Mouse (Mus musculus) lung, postnatal 4 days (tissue): ENCODE results near the gene Apopt1.

Source experiments
- DNase-seq, 2 experiments: peaks; one replicate each; pipeline ENCODE4 v3.0.0; 2021

Gene Apopt1

GRCm38 (mm10) chr12:111681305-111681704 lies 31.8 kb upstream of the Apopt1 start:
- peak; percentile 62 to 84 for DNase-seq

GRCm38 (mm10) chr12:111682003-111682402 lies 31.1 kb upstream of the Apopt1 start:
- DNase-seq = peak in 1 of 2 experiments; percentile 73

GRCm38 (mm10) chr12:111682806-111683205 lies 30.3 kb upstream of the Apopt1 start:
- DNase-seq = peak in 1 of 2 experiments; percentile 78

DNA sequence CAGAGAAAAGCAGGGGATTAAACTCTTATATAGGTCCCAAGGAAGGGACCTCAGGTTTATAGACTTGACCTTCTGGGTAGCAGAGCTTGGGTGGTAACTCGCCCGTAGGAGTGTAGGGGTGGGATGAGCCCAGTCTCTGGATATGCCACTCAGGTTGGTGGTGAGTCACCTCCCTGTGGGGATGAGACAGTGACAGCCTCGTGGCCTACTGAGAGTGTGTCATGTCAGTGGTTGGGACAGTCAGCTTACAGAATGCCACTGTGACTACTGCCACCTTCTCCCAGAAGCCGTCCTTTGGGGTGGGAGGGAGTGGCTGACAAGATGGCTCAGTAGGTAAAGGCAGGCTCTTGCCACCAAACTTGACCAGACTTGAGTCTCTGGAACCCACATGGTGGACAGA lies 26.7 kb upstream of the Apopt1 start:
- no peak for DNase-seq

DNA sequence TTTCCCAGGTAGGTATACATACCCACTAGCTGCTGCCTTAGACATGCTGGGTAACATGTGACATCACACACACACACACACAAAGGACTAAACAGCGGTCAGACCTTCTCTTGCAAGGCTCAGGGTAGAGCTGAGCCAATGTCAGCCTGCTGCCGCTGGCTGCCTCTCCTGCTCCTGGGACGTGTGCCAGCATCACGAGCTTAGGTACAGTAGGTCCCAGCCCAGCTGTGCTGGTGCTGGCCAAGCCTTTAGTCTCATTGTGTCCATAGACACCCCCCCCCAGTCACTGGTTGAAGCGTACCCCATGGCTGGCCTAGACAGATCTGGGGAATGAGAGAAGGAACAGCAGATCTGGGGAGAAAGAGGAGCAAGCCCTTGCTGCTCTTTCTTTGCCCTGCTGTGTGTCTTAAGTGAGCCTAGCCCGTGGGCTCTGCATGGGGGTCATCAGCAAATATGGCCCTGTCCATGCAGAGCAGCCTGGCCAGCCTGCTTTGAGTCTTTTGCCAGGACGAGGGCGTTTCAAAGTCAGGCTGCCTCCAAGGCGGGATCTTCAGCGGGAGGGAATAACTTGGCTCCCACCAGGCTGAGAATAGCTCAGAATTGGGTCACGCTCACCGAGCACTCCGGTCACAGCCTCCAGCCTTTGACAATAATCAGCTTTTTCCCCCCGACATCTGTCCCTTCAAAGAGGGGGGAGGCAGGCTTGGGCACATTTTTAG lies 25.6 kb upstream of the Apopt1 start:
- DNase-seq = peak; percentile 71 to 87

DNA sequence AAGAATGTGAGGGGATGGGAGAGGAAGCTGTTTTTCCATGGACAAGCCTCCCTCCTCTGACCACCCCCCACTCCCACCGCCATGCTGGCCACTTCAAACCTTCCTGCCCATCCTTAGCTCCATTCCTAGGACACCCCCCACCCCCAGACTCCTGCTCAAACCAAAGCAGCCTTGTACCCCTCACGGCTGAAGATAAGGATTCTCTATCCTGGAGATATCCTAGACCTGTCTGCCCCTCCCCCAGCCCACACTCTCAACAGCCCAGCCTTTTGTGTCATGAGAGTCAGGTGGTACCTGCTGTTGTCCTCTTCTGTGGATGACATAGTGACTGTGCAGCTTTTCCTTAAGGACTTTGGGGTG lies 25.0 kb upstream of the Apopt1 start:
- no peak for DNase-seq

- peak in 1 of 2 experiments; percentile 62 for DNase-seq
Measured at GRCm38 (mm10) chr12:111689426-111689825, 23.6 kb upstream of the Apopt1 start.

DNA sequence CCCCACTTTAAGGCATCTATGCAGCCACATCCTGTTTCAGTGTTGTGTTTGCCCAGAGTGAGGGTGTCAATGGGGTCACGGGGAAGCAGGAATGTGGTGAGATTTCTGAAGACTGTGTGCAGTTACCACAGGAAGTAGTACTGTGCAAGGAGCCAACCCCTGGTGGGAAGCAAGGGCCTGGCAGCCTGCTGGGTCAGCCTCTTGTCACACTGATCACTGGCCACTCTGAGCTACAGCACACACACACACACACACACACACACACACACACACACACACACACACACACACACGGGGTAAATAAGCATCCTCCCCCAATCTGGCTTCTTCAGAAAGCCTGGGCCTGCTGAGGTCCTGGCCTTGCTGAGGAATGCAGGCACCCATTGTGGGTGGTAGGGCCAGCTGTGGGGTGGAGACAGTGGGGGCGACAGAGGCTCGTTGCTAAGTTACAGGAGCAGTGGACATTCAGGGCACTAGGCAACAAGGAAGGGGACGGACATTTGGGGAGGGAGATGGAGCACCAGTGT lies 21.7 kb upstream of the Apopt1 start:
- DNase-seq = peak; percentile 70 to 87

DNA sequence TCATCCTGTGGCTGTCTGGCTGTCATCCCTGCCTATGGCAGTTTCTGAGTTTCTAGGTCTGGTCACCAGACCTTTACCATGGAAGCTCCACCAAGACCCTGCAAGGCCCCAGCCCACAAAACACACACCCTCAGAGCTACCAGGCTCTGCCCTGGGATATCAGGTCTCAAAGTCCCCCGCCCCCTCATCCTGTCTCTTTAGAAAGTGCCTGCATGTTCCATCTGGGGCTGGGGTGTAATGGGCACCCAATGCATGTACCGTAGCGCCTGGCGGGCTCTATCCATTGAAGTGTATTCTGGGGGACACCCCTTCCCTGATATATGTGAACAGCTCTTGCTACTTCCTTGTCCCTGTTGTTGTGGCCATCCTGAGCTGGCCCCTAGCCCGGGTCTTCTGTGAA lies 20.2 kb upstream of the Apopt1 start:
- DNase-seq = peak in 1 of 2 experiments; percentile 22

GRCm38 (mm10) chr12:111693341-111694270 lies 19.5 kb upstream of the Apopt1 start:
- DNase-seq = peak in 1 of 2 experiments; percentile 46

DNA sequence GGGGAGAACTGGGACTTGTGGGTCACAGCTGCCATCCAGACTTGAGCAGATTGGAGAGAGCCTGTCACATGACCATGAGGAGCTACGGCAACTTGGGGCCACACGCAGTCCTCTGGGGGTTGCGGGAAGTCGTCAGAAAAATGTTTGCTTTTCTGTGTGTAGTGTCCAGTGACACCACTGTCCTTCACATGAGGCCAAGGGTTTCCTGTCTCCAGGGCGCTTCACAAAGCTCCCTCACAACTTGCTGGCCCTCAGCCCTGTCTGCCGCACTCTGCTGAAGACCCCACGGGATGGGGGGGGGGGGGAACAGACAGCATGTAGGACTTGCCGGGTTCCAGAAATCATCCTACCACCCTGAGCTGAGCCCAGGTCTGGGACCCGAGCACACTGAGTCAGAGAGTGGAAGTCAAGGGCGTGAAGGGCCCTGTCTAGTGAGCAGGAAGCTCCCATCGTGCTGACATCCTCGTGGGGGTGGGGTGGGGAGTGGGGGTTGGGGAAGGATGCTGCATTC lies 18.7 kb upstream of the Apopt1 start:
- DNase-seq = peak in 1 of 2 experiments; percentile 79

DNA sequence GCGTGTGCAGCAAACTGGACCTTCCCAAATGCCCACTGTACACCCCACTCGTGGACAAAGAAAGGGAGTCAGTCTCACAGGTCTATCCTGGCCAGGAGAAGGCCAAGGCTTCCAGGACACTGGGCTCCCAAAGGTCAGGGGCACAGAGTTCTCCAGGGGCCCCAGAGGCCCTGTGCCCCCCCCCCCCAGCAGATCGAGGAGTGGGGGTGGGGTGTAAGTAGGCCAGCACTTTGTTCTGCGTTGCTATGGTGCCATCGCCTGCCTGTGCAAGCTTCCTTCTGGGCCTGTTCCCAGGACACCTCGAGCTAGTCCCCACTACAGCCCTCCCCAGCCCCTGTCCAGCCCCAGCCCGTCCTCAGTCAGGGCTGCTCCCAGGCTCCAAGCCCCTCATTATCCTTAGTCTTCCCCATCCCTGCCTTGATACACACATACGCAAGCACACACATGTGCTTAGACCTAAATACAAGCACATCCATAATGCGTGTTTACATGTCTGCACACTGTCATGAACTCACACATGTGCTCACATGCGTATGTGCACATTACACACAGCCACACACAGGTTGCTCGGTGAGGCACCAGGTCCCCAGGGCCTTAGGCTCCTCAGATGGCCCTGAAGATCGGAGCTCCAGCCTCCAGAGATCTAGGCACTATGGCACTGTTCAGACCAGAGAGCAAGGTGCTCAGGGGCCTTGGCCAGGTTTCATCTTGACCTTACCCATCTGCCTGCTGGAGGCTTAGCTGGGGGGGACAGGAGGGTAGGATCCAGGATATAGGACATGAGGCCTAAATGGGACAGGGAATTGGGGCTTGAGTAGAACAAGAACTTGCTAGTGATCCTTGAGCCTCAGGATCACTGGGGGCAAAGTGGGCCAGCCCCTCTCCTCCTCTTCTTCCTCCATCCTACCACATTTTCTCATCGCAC lies 17.9 kb upstream of the Apopt1 start:
- DNase-seq = peak; percentile 39 to 69

- peak; percentile 65 to 85 for DNase-seq
Measured at GRCm38 (mm10) chr12:111696239-111696638, 16.8 kb upstream of the Apopt1 start.

DNA sequence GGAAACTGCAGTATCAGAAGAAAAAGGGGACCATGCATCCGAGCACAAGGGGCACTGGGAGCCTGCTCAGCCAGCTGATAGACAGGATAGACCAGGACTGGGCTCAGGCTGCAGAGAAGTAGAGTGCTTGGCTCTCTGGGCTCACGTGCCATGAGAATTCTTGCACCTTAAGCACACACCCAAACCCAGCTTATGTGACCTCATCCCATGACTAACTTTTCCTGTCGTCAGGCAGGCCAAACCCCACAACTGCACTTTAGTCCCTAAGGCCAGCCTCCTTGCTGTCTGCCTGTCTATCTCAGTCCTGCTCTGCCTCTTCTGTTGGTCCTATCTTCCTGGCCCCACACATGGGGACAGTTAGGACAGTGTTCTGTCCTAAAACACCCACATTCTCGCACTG lies 15.4 kb upstream of the Apopt1 start:
- DNase-seq = no peak

DNA sequence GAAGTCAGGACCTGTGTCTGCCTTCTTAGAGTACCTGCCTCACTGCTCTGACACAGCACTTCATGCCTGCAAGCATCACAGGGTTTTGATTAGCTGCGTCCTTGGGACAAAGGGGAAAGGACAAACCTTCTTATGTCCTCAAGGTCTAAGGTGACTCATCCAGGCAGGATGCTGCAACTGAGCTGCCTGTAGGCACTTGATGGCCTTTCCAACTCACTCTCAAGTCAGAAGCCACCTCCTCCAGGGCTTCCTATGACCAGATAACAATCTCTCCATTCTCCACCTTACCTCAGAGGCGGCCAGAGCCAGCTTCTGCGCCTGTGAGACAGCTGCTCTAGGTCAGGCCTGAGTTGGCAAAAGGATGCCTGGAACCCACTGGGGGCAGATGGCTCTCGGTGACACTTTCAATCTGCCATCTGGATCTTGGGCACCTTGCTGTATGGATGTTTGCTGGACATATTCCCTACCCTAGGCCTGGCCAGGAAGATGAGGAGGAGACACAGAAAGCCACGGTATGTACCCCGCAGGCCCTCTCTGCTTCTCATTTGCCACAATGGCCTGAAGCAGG lies 14.6 kb upstream of the Apopt1 start:
- peak in 1 of 2 experiments; percentile 22 for DNase-seq

DNA sequence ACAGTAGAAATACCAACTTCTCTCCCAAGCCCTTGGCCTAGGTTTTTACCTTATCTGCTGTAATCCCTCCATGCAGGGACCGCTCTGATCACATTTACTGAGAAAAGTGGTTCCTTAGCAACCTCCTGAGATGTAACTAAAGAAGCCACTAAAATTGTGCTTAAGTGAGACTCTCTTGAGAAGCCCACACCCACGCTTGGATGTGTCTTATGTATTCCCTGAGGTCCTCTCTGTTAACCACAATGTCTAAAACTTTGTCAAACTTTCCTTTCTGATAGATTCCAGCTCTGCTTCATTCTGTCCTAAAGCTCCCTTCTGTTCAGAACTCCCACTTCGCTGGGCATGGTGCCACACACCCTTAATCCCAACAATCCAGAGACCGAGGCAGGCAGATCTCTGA lies 13.5 kb upstream of the Apopt1 start:
- DNase-seq = no peak

GRCm38 (mm10) chr12:111700920-111701458 lies 12.1 kb upstream of the Apopt1 start:
- DNase-seq = no peak

DNA sequence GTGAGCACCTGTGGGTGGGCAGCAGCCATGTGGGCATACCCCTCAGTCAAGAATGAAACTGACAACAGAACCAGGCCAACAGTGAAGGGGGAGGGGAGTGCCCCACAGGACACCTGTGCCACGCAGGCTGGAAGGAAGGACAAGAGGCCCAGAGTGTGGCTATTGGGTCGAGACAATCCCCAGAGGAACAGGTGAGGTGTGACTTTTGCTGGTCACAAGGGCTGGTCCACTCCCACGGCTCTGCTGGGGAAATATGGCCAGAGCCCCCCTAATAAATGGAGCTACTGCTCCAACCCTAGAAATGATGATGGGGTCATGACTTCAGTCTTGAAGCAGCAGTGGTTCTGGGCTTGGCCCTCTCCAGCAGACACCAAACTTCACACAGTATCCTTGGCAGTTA lies 9.8 kb upstream of the Apopt1 start:
- DNase-seq = no peak

DNA sequence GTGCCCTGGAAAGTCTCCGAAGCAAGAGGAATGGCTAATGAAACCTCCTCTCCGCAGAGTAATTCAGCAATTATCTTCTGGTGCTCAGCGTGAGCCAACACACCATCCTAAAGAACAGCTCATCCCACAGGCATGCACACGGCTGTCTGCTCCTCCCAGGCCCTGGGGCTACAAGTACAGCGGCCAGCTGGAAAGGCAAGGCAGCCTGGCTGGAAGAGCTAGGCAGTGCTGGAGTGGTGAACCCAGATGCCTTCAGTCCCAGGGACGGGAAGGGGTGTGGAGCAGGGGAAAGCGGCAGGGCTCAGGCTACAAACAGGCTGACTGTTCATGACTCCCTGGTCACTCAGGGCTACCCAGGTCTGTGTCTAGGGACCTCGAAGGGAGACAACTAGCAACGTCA lies 8.5 kb upstream of the Apopt1 start:
- DNase-seq = peak; percentile 66 to 85

DNA sequence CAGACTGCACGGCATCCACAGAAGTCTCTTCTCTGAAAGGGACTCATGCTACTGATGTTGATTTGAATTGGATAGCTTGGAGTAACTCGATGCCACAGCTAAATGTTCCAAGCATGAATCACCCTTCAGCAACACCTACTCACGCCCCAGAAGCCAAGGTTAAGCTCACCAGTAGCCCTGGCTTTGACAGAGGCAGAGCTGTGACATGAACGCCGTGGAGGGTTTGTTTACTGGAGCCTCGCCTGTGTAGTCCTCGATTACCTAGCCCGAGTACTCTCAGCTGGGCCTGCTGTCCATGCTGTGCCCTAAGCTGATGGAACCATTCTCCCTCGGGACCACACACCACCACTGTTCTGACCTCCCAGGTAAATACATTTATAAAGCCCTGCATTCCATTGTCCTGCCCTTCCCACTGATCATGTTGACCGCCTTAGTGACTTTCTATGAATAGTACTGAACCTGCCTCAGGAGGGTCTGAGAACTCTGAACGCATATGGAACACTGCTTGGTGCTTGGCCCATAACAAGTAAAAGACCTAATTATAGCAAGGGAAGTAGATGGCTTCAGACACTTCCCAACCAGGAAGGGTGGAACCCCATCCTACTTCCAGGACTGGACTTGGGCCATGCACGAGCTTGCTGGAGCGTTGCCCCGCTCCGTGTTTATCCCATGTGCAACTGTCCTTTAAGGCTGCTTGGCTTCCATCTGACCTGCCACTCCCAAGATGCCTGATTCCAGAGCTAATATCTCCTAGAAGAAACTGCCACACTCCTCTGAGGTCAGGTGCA lies 7.7 kb upstream of the Apopt1 start:
- DNase-seq = peak; percentile 78 to 90

DNA sequence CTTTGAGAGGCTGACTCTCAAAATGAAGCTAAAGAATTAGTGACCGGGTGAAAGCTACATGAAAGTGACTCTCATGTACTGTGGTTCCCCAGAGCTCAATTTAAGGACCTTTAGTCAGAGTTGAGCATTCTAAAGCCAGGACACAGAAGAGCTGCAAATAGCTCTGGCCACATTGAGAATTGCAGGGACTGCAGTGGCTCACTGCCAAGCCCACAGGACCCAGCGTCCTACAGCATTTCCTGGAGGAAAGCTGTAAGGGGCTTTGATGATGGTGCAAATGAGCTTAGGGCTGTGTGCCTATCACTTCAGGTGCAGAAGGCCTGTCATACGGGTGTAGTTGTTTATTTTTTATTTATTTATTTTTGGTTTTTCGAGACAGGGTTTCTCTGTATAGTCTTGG lies 4.9 kb upstream of the Apopt1 start:
- DNase-seq = peak in 1 of 2 experiments; percentile 32
